Mouse (Mus musculus): ENCODE measurements at regions not wholly inside any gene's neighbourhood (a gene's known extent, or its start where the extent isn't known, plus 50 kb on each side); places are given as distances from the start of the nearest gene placed in this dataset.

GRCm38 (mm10) chr14:102300251-102300650, 570.5 kb downstream of the Lmo7 start:
- no peak for ATAC-seq (ENCODE audit: low read depth)
- H3K9me3 ChIP-seq: no peaks in the 10 kb centered on the region
- H3K4me2 ChIP-seq: no peak overlapping the region
- H3K36me3 ChIP-seq: no peaks in the 10 kb centered on the region
- H3K9ac ChIP-seq: no peak overlapping the region
- no peaks in the 10 kb centered on the region for H3K4me1 ChIP-seq (replicated peaks)
- H3K27me3 ChIP-seq: no peaks in the 10 kb centered on the region
- H3K4me3 ChIP-seq: no peak overlapping the region
- 85% methylated on average over 6 of the region's 6 CpGs for WGBS
- no peak overlapping the region for H3K27ac ChIP-seq (replicated peaks)

GRCm38 (mm10) chr14:102291361-102291760, 561.6 kb downstream of the Lmo7 start:
- no peak overlapping the region for H3K9ac ChIP-seq
- H3K4me2 ChIP-seq: no peak overlapping the region
- H3K27me3 ChIP-seq: no peaks in the 10 kb centered on the region
- no peak for ATAC-seq (ENCODE audit: low read depth)
- no peak overlapping the region for H3K27ac ChIP-seq (replicated peaks)
- no peaks in the 10 kb centered on the region for H3K4me1 ChIP-seq (replicated peaks)
- WGBS: 33% methylated on average over 1 of the region's 1 CpGs
- H3K4me3 ChIP-seq: no peak overlapping the region
- H3K36me3 ChIP-seq: no peaks in the 10 kb centered on the region
- no peaks in the 10 kb centered on the region for H3K9me3 ChIP-seq

- Histone ChIP-seq H3K9ac (no peak overlapping the region), H3K27me3 (no peaks in the 10 kb centered on the region), H3K4me1 (replicated peaks) (peaks cover 21% of the 10 kb centered on the region), H3K4me2 (no peak overlapping the region), H3K4me3 (no peak overlapping the region), H3K27ac (replicated peaks) (0 out of 2 replicates have a peak overlapping the region, but pooled peaks have one; percentile 20), H3K9me3 (no peaks in the 10 kb centered on the region), H3K36me3 (no peaks in the 10 kb centered on the region)
- WGBS: 56% methylated on average over 5 of the region's 5 CpGs
- no peak for ATAC-seq (ENCODE audit: low read depth)
Measured at GRCm38 (mm10) chr14:102250076-102250475, 520.3 kb downstream of the Lmo7 start.

GRCm38 (mm10) chr14:102248581-102248980, 518.8 kb downstream of the Lmo7 start:
- no peak overlapping the region for H3K4me3 ChIP-seq
- peaks cover 28% of the 10 kb centered on the region for H3K4me1 ChIP-seq (replicated peaks)
- ATAC-seq (ENCODE audit: low read depth): no peak
- 75% methylated on average over 2 of the region's 2 CpGs for WGBS
- H3K27me3 ChIP-seq: no peaks in the 10 kb centered on the region
- H3K36me3 ChIP-seq: no peaks in the 10 kb centered on the region
- H3K9me3 ChIP-seq: no peaks in the 10 kb centered on the region
- H3K27ac ChIP-seq (replicated peaks): no peak overlapping the region
- H3K4me2 ChIP-seq: no peak overlapping the region
- H3K9ac ChIP-seq: no peak overlapping the region

- no peaks in the 10 kb centered on the region for H3K9me3 ChIP-seq
- H3K36me3 ChIP-seq: no peaks in the 10 kb centered on the region
- 60% methylated on average over 5 of the region's 5 CpGs for WGBS
- no peak overlapping the region for H3K4me3 ChIP-seq
- H3K9ac ChIP-seq: no peak overlapping the region
- H3K27me3 ChIP-seq: no peaks in the 10 kb centered on the region
- peaks cover 28% of the 10 kb centered on the region for H3K4me1 ChIP-seq (replicated peaks)
- H3K27ac ChIP-seq (replicated peaks): no peak overlapping the region
- H3K4me2 ChIP-seq: no peak overlapping the region
- no peak; the same call in 1 of the 2 replicates for ATAC-seq (ENCODE audit: low read depth)
Measured at GRCm38 (mm10) chr14:102248023-102248422, 518.3 kb downstream of the Lmo7 start.

- no peak for ATAC-seq (ENCODE audit: low read depth)
- H3K36me3 ChIP-seq: no peaks in the 10 kb centered on the region
- H3K27me3 ChIP-seq: no peaks in the 10 kb centered on the region
- no peak overlapping the region for H3K4me3 ChIP-seq
- no peak overlapping the region for H3K27ac ChIP-seq (replicated peaks)
- H3K4me2 ChIP-seq: no peak overlapping the region
- no peaks in the 10 kb centered on the region for H3K9me3 ChIP-seq
- peaks cover 13% of the 10 kb centered on the region for H3K4me1 ChIP-seq (replicated peaks)
- no peak overlapping the region for H3K9ac ChIP-seq
- 49% methylated on average over 4 of the region's 4 CpGs for WGBS
Measured at GRCm38 (mm10) chr14:102243806-102244536, 514.2 kb downstream of the Lmo7 start.

- peaks cover 19% of the 10 kb centered on the region for H3K4me1 ChIP-seq (replicated peaks)
- peak; percentile 95 for ATAC-seq (ENCODE audit: low read depth)
- H3K36me3 ChIP-seq: no peaks in the 10 kb centered on the region
- no peaks in the 10 kb centered on the region for H3K27me3 ChIP-seq
- WGBS: 37% methylated on average over 7 of the region's 7 CpGs
- no peaks in the 10 kb centered on the region for H3K9me3 ChIP-seq
- no peak overlapping the region for H3K4me2 ChIP-seq
- H3K4me3 ChIP-seq: no peak overlapping the region
- H3K9ac ChIP-seq: no peak overlapping the region
- peak overlapping the region; percentile 38; the same call in 1 of the 2 replicates for H3K27ac ChIP-seq (replicated peaks)
Measured at GRCm38 (mm10) chr14:102216581-102217368, 487.0 kb downstream of the Lmo7 start.

GRCm38 (mm10) chr14:102215267-102215964, 485.7 kb downstream of the Lmo7 start:
- H3K9ac ChIP-seq: no peak overlapping the region
- H3K4me2 ChIP-seq: no peak overlapping the region
- H3K36me3 ChIP-seq: no peaks in the 10 kb centered on the region
- no peaks in the 10 kb centered on the region for H3K9me3 ChIP-seq
- H3K4me3 ChIP-seq: no peak overlapping the region
- 63% methylated on average over 4 of the region's 4 CpGs for WGBS
- peaks cover 19% of the 10 kb centered on the region for H3K4me1 ChIP-seq (replicated peaks)
- no peaks in the 10 kb centered on the region for H3K27me3 ChIP-seq
- no peak for ATAC-seq (ENCODE audit: low read depth)
- peak overlapping the region; percentile 38 for H3K27ac ChIP-seq (replicated peaks)

- 88% methylated on average over 2 of the region's 2 CpGs for WGBS
- Histone ChIP-seq H3K27me3 (no peaks in the 10 kb centered on the region), H3K27ac (replicated peaks) (no peak overlapping the region), H3K4me1 (replicated peaks) (peaks cover 16% of the 10 kb centered on the region), H3K4me2 (no peak overlapping the region), H3K9ac (no peak overlapping the region), H3K4me3 (no peak overlapping the region), H3K9me3 (no peaks in the 10 kb centered on the region), H3K36me3 (no peaks in the 10 kb centered on the region)
- ATAC-seq (ENCODE audit: low read depth): no peak
Measured at GRCm38 (mm10) chr14:102212079-102212478, 482.3 kb downstream of the Lmo7 start.

- whole genome bisulfite sequencing: 77% methylated on average over 10 of the region's 10 CpGs
- Histone ChIP-seq H3K27me3 (no peaks in the 10 kb centered on the region), H3K27ac (replicated peaks) (no peak overlapping the region), H3K36me3 (no peaks in the 10 kb centered on the region), H3K4me2 (no peak overlapping the region), H3K9ac (no peak overlapping the region), H3K4me1 (replicated peaks) (no peaks in the 10 kb centered on the region), H3K9me3 (no peaks in the 10 kb centered on the region), H3K4me3 (no peak overlapping the region)
- no peak for ATAC-seq (ENCODE audit: low read depth)
Measured at GRCm38 (mm10) chr14:102204881-102205671, 475.3 kb downstream of the Lmo7 start.

- no peaks in the 10 kb centered on the region for H3K9me3 ChIP-seq
- H3K4me2 ChIP-seq: no peak overlapping the region
- ATAC-seq (ENCODE audit: low read depth): no peak
- H3K27ac ChIP-seq (replicated peaks): no peak overlapping the region
- H3K36me3 ChIP-seq: no peaks in the 10 kb centered on the region
- no peak overlapping the region for H3K9ac ChIP-seq
- WGBS: 94% methylated on average over 6 of the region's 6 CpGs
- no peaks in the 10 kb centered on the region for H3K4me1 ChIP-seq (replicated peaks)
- H3K4me3 ChIP-seq: no peak overlapping the region
- no peaks in the 10 kb centered on the region for H3K27me3 ChIP-seq
Measured at GRCm38 (mm10) chr14:102199430-102199829, 469.7 kb downstream of the Lmo7 start.

Data from neural tube, embryonic 13.5 days (tissue).